Mouse (Mus musculus): ENCODE results near the gene Rgl1.

Gene Rgl1

GRCm38 (mm10) chr1:152713924-152714323 is 52.2 kb downstream of the Rgl1 start:
- no peak for DNase-seq

- no peak for DNase-seq
Measured at GRCm38 (mm10) chr1:152711037-152711436, 55.1 kb downstream of the Rgl1 start.

- DNase-seq = no peak
Measured at GRCm38 (mm10) chr1:152707560-152707959, 58.6 kb downstream of the Rgl1 start.

GRCm38 (mm10) chr1:152703941-152704340 is 62.2 kb downstream of the Rgl1 start:
- DNase-seq = no peak

GRCm38 (mm10) chr1:152702920-152703319 is 63.2 kb downstream of the Rgl1 start:
- no peak for DNase-seq

- no peak for DNase-seq
Measured at GRCm38 (mm10) chr1:152701066-152701465, 65.1 kb downstream of the Rgl1 start.

GRCm38 (mm10) chr1:152697341-152697740 is 68.8 kb downstream of the Rgl1 start:
- DNase-seq = no peak

- DNase-seq = no peak
Measured at GRCm38 (mm10) chr1:152695491-152695890, 70.7 kb downstream of the Rgl1 start.

- peak; percentile 27 to 78 for DNase-seq
Measured at GRCm38 (mm10) chr1:152689968-152690367, 76.2 kb downstream of the Rgl1 start.

- DNase-seq = no peak
Measured at GRCm38 (mm10) chr1:152687733-152688181, 78.4 kb downstream of the Rgl1 start.

GRCm38 (mm10) chr1:152687099-152687730 is 78.9 kb downstream of the Rgl1 start:
- peak; percentile 56 to 64 for DNase-seq

GRCm38 (mm10) chr1:152685531-152685930 is 80.6 kb downstream of the Rgl1 start:
- no peak for DNase-seq

- DNase-seq = peak; percentile 45 to 65
Measured at GRCm38 (mm10) chr1:152682368-152683194, 83.6 kb downstream of the Rgl1 start.

GRCm38 (mm10) chr1:152681676-152682367 is 84.3 kb downstream of the Rgl1 start:
- no peak for DNase-seq

GRCm38 (mm10) chr1:152681116-152681515 is 85.0 kb downstream of the Rgl1 start:
- DNase-seq = no peak

GRCm38 (mm10) chr1:152678451-152678850 is 87.7 kb downstream of the Rgl1 start:
- DNase-seq = peak in 1 of 2 experiments; percentile 43

GRCm38 (mm10) chr1:152677482-152678211 is 88.5 kb downstream of the Rgl1 start:
- peak in 1 of 2 experiments; percentile 36 for DNase-seq

- no peak for DNase-seq
Measured at GRCm38 (mm10) chr1:152669446-152670180, 96.5 kb downstream of the Rgl1 start.

GRCm38 (mm10) chr1:152660436-152660835 is 105.7 kb downstream of the Rgl1 start:
- no peak for DNase-seq

- no peak for DNase-seq
Measured at GRCm38 (mm10) chr1:152659961-152660360, 106.2 kb downstream of the Rgl1 start.

- DNase-seq = no peak
Measured at GRCm38 (mm10) chr1:152656601-152657000, 109.5 kb downstream of the Rgl1 start.

GRCm38 (mm10) chr1:152654851-152655250 is 111.3 kb downstream of the Rgl1 start:
- no peak for DNase-seq
